Mouse (Mus musculus): ENCODE measurements at regions not wholly inside any gene's neighbourhood (a gene's known extent, or its start where the extent isn't known, plus 50 kb on each side); places are given as distances from the start of the nearest gene placed in this dataset.

GRCm38 (mm10) chr4:95434543-95434942 lies 122.8 kb upstream of the Fggy start:
- no peak for TF ChIP-seq GATA1 (IDR thresholded peaks at IDR 0.05; ENCODE audit: borderline replicate concordance, low read length)
- TF ChIP-seq CTCF (IDR thresholded peaks at IDR 0.05; ENCODE audit: low read depth, low read length) = no peak
- TF ChIP-seq TAL1 (conservative IDR thresholded peaks at IDR 0.05; ENCODE audit: low read depth, low read length) = no peak
- no peak for TF ChIP-seq POLR2AphosphoS5 (IDR thresholded peaks at IDR 0.05; ENCODE audit: insufficient replicate concordance, low read depth, low read length)

Data from G1E (cell line).